In genomic region chr12:98519866-98520567, GRCm38 (mm10) we compare ENCODE assay signal across 24 mouse cellular contexts. TPM values are rescaled to one million over a fixed set of nuclear protein-coding genes. Genes with fewer than 3 reads are reported as not detected.
DNase-seq lines count a peak whose midpoint lies in the region; ATAC-seq and TF ChIP-seq lines count a peak whose summit lies in the region.
"Had no signal": no experiment of that assay in that cellular context is flagged by ENCODE, and none has a peak within 500 bp of the region (broad histone marks: within the 10 kb centered on the region; RNA-seq: fewer than 3 reads in every experiment).

No protein-coding gene starts in this region.

- H3K27ac ChIP-seq in forebrain, embryonic 13.5 days: peak overlapping the region; percentile 25; the same call in 1 of the 2 replicates
- H3K27ac ChIP-seq in forebrain, embryonic 11.5 days (ENCODE audit: low read depth, low read length): no peak overlapping the region
- peak overlapping the region; percentile 12 for H3K27ac ChIP-seq in forebrain, embryonic 16.5 days (ENCODE audit: low read length)
- no peak overlapping the region for H3K27ac ChIP-seq in hindbrain, embryonic 16.5 days (ENCODE audit: low read depth, low read length)
- no peak overlapping the region for H3K27ac ChIP-seq in midbrain, postnatal 0 days (ENCODE audit: low read depth, low read length)
- H3K27ac ChIP-seq: gastrocnemius, adult 2 months; stomach, postnatal 0 days had no signal

- DNase-seq in forebrain, embryonic 11.5 days (ENCODE audit: low spot score): no peak
- DNase-seq in midbrain, postnatal 0 days (ENCODE audit: low spot score): peak; percentile 54
- DNase-seq in left cerebral cortex, postnatal 4 days: no peak
- no peak for DNase-seq in yolk sac, embryonic 10.5 days (ENCODE audit: low spot score)
- no peak for DNase-seq in thymus, adult 18-20 months
- DNase-seq: adrenal gland, postnatal 36 days; B cell, adult 2 months; cerebellum, adult 9-10 months; gastrocnemius, adult 2 months; heart, postnatal 10 days; kidney, adult 18-20 months; kidney, postnatal 10 days; liver; liver, postnatal 0 days; lung, postnatal 10 days; thymus, postnatal 14 days had no signal

- 77% methylated on average over 7 of the region's 7 CpGs for WGBS in forebrain, embryonic 13.5 days
- WGBS in forebrain, embryonic 11.5 days: 76% methylated on average over 7 of the region's 7 CpGs
- 76% methylated on average over 7 of the region's 7 CpGs for WGBS in forebrain, embryonic 16.5 days
- WGBS in hindbrain, embryonic 16.5 days: 56% methylated on average over 7 of the region's 7 CpGs
- 59% methylated on average over 7 of the region's 7 CpGs for whole genome bisulfite sequencing in midbrain, postnatal 0 days

- no peak overlapping the region for H3K4me2 ChIP-seq in forebrain, embryonic 13.5 days
- H3K4me2 ChIP-seq in forebrain, embryonic 11.5 days (ENCODE audit: low read depth, low read length, severe bottlenecking): no peak overlapping the region
- no peak overlapping the region for H3K4me2 ChIP-seq in forebrain, embryonic 16.5 days (ENCODE audit: low read length)
- no peak overlapping the region for H3K4me2 ChIP-seq in hindbrain, embryonic 16.5 days (ENCODE audit: low read length)
- H3K4me2 ChIP-seq in midbrain, postnatal 0 days (ENCODE audit: low read depth, low read length, poor library complexity, severe bottlenecking): no peak overlapping the region
- H3K4me2 ChIP-seq: heart, embryonic 11.5 days had no signal

- ATAC-seq in forebrain, embryonic 13.5 days: no peak
- ATAC-seq in forebrain, embryonic 11.5 days (replicated peaks; ENCODE audit: low FRiP score): no peak
- ATAC-seq in forebrain, embryonic 16.5 days: no peak
- ATAC-seq in hindbrain, embryonic 16.5 days: peak; percentile 45
- no peak for ATAC-seq in midbrain, postnatal 0 days (ENCODE audit: low FRiP score)
- ATAC-seq: liver, postnatal 0 days had no signal

- no peaks in the 10 kb centered on the region for H3K9me3 ChIP-seq in forebrain, embryonic 13.5 days (replicated peaks)
- no peaks in the 10 kb centered on the region for H3K9me3 ChIP-seq in forebrain, embryonic 11.5 days (ENCODE audit: control insufficient read depth, low read length)
- H3K9me3 ChIP-seq in forebrain, embryonic 16.5 days (ENCODE audit: control insufficient read depth, low read length): no peaks in the 10 kb centered on the region
- H3K9me3 ChIP-seq in hindbrain, embryonic 16.5 days (ENCODE audit: control insufficient read depth, low read length): no peaks in the 10 kb centered on the region
- no peaks in the 10 kb centered on the region for H3K9me3 ChIP-seq in midbrain, postnatal 0 days (ENCODE audit: low read length)

- intact Hi-C loops in left cerebral cortex, postnatal 4 days (cut with DNase I): no loop called here

- peaks cover 27% of the 10 kb centered on the region for H3K36me3 ChIP-seq in forebrain, embryonic 13.5 days (ENCODE audit: poor library complexity, severe bottlenecking)
- no peaks in the 10 kb centered on the region for H3K36me3 ChIP-seq in forebrain, embryonic 11.5 days (ENCODE audit: control insufficient read depth, insufficient read depth, low read length)
- peaks cover 16% of the 10 kb centered on the region for H3K36me3 ChIP-seq in forebrain, embryonic 16.5 days (ENCODE audit: control insufficient read depth, insufficient read depth)
- 0 out of 2 replicates have a peak, but pooled peaks cover 2% of the 10 kb centered on the region for H3K36me3 ChIP-seq in hindbrain, embryonic 16.5 days (ENCODE audit: control insufficient read depth, insufficient read depth, low read length)
- H3K36me3 ChIP-seq in midbrain, postnatal 0 days (ENCODE audit: insufficient read depth, low read length): peaks cover 4% of the 10 kb centered on the region; the same call in 1 of the 2 replicates

- peaks cover 26% of the 10 kb centered on the region for H3K4me1 ChIP-seq in forebrain, embryonic 13.5 days
- no peaks in the 10 kb centered on the region; the same call in 1 of the 2 replicates for H3K4me1 ChIP-seq in forebrain, embryonic 11.5 days (replicated peaks; ENCODE audit: control insufficient read depth, insufficient read depth, low read length)
- peaks cover 17% of the 10 kb centered on the region for H3K4me1 ChIP-seq in forebrain, embryonic 16.5 days (replicated peaks; ENCODE audit: control insufficient read depth, insufficient read depth, low read length)
- peaks cover 6% of the 10 kb centered on the region for H3K4me1 ChIP-seq in hindbrain, embryonic 16.5 days (ENCODE audit: control insufficient read depth, insufficient read depth, low read depth, low read length)
- H3K4me1 ChIP-seq in midbrain, postnatal 0 days (ENCODE audit: insufficient read depth, low read length): peaks cover 4% of the 10 kb centered on the region; the same call in 1 of the 2 replicates

- H3K27me3 ChIP-seq in forebrain, embryonic 13.5 days: no peaks in the 10 kb centered on the region
- no peaks in the 10 kb centered on the region for H3K27me3 ChIP-seq in forebrain, embryonic 11.5 days (ENCODE audit: control insufficient read depth, insufficient read depth, low read length)
- H3K27me3 ChIP-seq in forebrain, embryonic 16.5 days (replicated peaks; ENCODE audit: control insufficient read depth, insufficient read depth, low read length): no peaks in the 10 kb centered on the region
- H3K27me3 ChIP-seq in hindbrain, embryonic 16.5 days (replicated peaks; ENCODE audit: control insufficient read depth, insufficient read depth, low read length): no peaks in the 10 kb centered on the region
- H3K27me3 ChIP-seq in midbrain, postnatal 0 days (ENCODE audit: insufficient read depth, low read length): no peaks in the 10 kb centered on the region

- no peak for TF ChIP-seq CTCF in midbrain, postnatal 0 days (IDR thresholded peaks at IDR 0.05)

- no peak overlapping the region for H3K4me3 ChIP-seq in forebrain, embryonic 13.5 days
- H3K4me3 ChIP-seq in forebrain, embryonic 11.5 days (ENCODE audit: low read depth, low read length): no peak overlapping the region
- no peak overlapping the region for H3K4me3 ChIP-seq in forebrain, embryonic 16.5 days (replicated peaks; ENCODE audit: low read length)
- H3K4me3 ChIP-seq in hindbrain, embryonic 16.5 days (ENCODE audit: low read length): no peak overlapping the region
- H3K4me3 ChIP-seq in midbrain, postnatal 0 days (ENCODE audit: low read depth, low read length): no peak overlapping the region
- H3K4me3 ChIP-seq: gastrocnemius, adult 2 months had no signal

- no peak overlapping the region for H3K9ac ChIP-seq in forebrain, embryonic 13.5 days
- H3K9ac ChIP-seq in forebrain, embryonic 11.5 days (ENCODE audit: low read length): no peak overlapping the region
- H3K9ac ChIP-seq in forebrain, embryonic 16.5 days (replicated peaks; ENCODE audit: low read depth, low read length): no peak overlapping the region
- H3K9ac ChIP-seq in hindbrain, embryonic 16.5 days (ENCODE audit: low read depth, low read length): no peak overlapping the region
- H3K9ac ChIP-seq in midbrain, postnatal 0 days (replicated peaks; ENCODE audit: low read length, poor library complexity, severe bottlenecking): no peak overlapping the region
- H3K9ac ChIP-seq: liver, postnatal 0 days had no signal

RNA-seq across cellular contexts. Expression of gene Kcnk10, which starts 58.1 kb away (rescaled TPM):
- polyA plus RNA-seq in forebrain, embryonic 13.5 days (2015; fragmentation: Nextera tagmentation; extraction: Ambion mirVana): 49.1 and 50.9 TPM in 2 replicates
- 38.5 and 39.2 TPM in 2 replicates for polyA plus RNA-seq in forebrain, embryonic 11.5 days (2014; fragmentation: Nextera tagmentation; extraction: Ambion mirVana)
- polyA plus RNA-seq in forebrain, embryonic 16.5 days (2015; fragmentation: Nextera tagmentation; extraction: Ambion mirVana): 57.8 and 58.8 TPM in 2 replicates
- 33.9 and 35.0 TPM in 2 replicates for polyA plus RNA-seq in hindbrain, embryonic 16.5 days (2015; fragmentation: Nextera tagmentation; extraction: Ambion mirVana)
- 56.6 and 62.6 TPM in 2 replicates for total RNA-seq in midbrain, postnatal 0 days (2014; rRNA removed)
- polyA plus RNA-seq in midbrain, postnatal 0 days (2015; fragmentation: Nextera tagmentation; extraction: Ambion mirVana): 33.0 and 37.4 TPM in 2 replicates
- total RNA-seq in left cerebral cortex, postnatal 4 days (2021): 10 to 100 TPM; 78.7 to 81.0 TPM
- total RNA-seq: common myeloid progenitor, adult 5-6 weeks; gastrocnemius, adult 2 months; granulocyte monocyte progenitor cell, adult 5-6 weeks; megakaryocyte progenitor cell, adult 5-6 weeks had no signal

Comparison
In these comparisons a context has a peak if more than half of its experiments do, and no peak if none do; other contexts are left out.
1. H3K27ac ChIP-seq: peak in forebrain, embryonic 13.5 days (single experiment) and forebrain, embryonic 16.5 days (single experiment); none in forebrain, embryonic 11.5 days (single experiment), hindbrain, embryonic 16.5 days (single experiment) and midbrain, postnatal 0 days (single experiment).